Mouse (Mus musculus): Measurements from ENCODE around the gene Cfc1. TPM values are rescaled to one million over a fixed set of nuclear protein-coding genes. Genes with fewer than 3 reads are reported as not detected.
"Not testable (repeated sequence)": the region's sequence is repeated elsewhere in the genome, so short reads cannot be mapped to it uniquely, and the experiment has no call there.

The Cfc1 gene
- polyA plus RNA-seq, 1 experiment from 2014 or later = not detected

GRCm38 (mm10) chr1:34518259-34518658 lies 17.2 kb upstream of the Cfc1 start:
- no peak overlapping the region for H3K4me2 ChIP-seq (ENCODE audit: low read depth, low read length)
- H3K36me3 ChIP-seq (replicated peaks; ENCODE audit: insufficient read depth, low read length) = no peaks in the 10 kb centered on the region
- no peaks in the 10 kb centered on the region for H3K9me3 ChIP-seq (ENCODE audit: low read length)
- H3K4me3 ChIP-seq (ENCODE audit: low read depth, low read length) = no peak overlapping the region
- WGBS (ENCODE audit: insufficient replicate concordance) = 27% methylated on average over 1 of the region's 1 CpGs
- DNase-seq (no peak), ATAC-seq (no peak)
- no peak overlapping the region for H3K27ac ChIP-seq (ENCODE audit: low read depth)
- no peaks in the 10 kb centered on the region for H3K4me1 ChIP-seq (ENCODE audit: insufficient read depth)
- no peak for TF ChIP-seq CTCF (IDR thresholded peaks at IDR 0.05; ENCODE audit: low read depth)
- TF ChIP-seq EP300 (IDR thresholded peaks at IDR 0.05; ENCODE audit: low read depth) = no peak
- H3K9ac ChIP-seq (replicated peaks) = no peak overlapping the region
- no peaks in the 10 kb centered on the region for H3K27me3 ChIP-seq (ENCODE audit: insufficient read depth, low read length)

- ATAC-seq (no peak), DNase-seq (no peak)
- Histone ChIP-seq H3K4me3 (ENCODE audit: low read depth, low read length) (no peak overlapping the region), H3K9me3 (ENCODE audit: low read length) (no peaks in the 10 kb centered on the region), H3K9ac (replicated peaks) (no peak overlapping the region), H3K4me2 (ENCODE audit: low read depth, low read length) (no peak overlapping the region), H3K36me3 (replicated peaks; ENCODE audit: insufficient read depth, low read length) (no peaks in the 10 kb centered on the region), H3K27me3 (ENCODE audit: insufficient read depth, low read length) (no peaks in the 10 kb centered on the region), H3K4me1 (ENCODE audit: insufficient read depth) (no peaks in the 10 kb centered on the region), H3K27ac (ENCODE audit: low read depth) (no peak overlapping the region)
- WGBS (ENCODE audit: insufficient replicate concordance) = 43% methylated on average over 6 of the region's 6 CpGs
- TF ChIP-seq EP300 (IDR thresholded peaks at IDR 0.05; ENCODE audit: low read depth) = no peak
- TF ChIP-seq CTCF (IDR thresholded peaks at IDR 0.05; ENCODE audit: low read depth) = no peak
Observed at GRCm38 (mm10) chr1:34522205-34522849, 13.1 kb upstream of the Cfc1 start.

- ATAC-seq = no peak
- H3K9me3 ChIP-seq (ENCODE audit: low read length) = no peaks in the 10 kb centered on the region
- 55% methylated on average over 3 of the region's 3 CpGs for WGBS (ENCODE audit: insufficient replicate concordance)
- no peak overlapping the region for H3K4me2 ChIP-seq (ENCODE audit: low read depth, low read length)
- no peak for DNase-seq
- no peak overlapping the region for H3K9ac ChIP-seq (replicated peaks)
- H3K4me1 ChIP-seq (ENCODE audit: insufficient read depth) = no peaks in the 10 kb centered on the region
- no peak for TF ChIP-seq EP300 (IDR thresholded peaks at IDR 0.05; ENCODE audit: low read depth)
- TF ChIP-seq CTCF (IDR thresholded peaks at IDR 0.05; ENCODE audit: low read depth) = no peak
- no peaks in the 10 kb centered on the region for H3K36me3 ChIP-seq (replicated peaks; ENCODE audit: insufficient read depth, low read length)
- H3K27me3 ChIP-seq (ENCODE audit: insufficient read depth, low read length) = no peaks in the 10 kb centered on the region
- H3K4me3 ChIP-seq (ENCODE audit: low read depth, low read length) = no peak overlapping the region
- H3K27ac ChIP-seq (ENCODE audit: low read depth) = no peak overlapping the region
Observed at GRCm38 (mm10) chr1:34522850-34523244, 12.6 kb upstream of the Cfc1 start.

GRCm38 (mm10) chr1:34523647-34524046 lies 11.8 kb upstream of the Cfc1 start:
- WGBS (ENCODE audit: insufficient replicate concordance) = 71% methylated on average over 3 of the region's 3 CpGs
- no peak overlapping the region for H3K9ac ChIP-seq (replicated peaks)
- TF ChIP-seq EP300 (IDR thresholded peaks at IDR 0.05; ENCODE audit: low read depth) (no peak), CTCF (IDR thresholded peaks at IDR 0.05; ENCODE audit: low read depth) (no peak)
- no peak overlapping the region for H3K4me2 ChIP-seq (ENCODE audit: low read depth, low read length)
- no peaks in the 10 kb centered on the region for H3K36me3 ChIP-seq (replicated peaks; ENCODE audit: insufficient read depth, low read length)
- H3K27me3 ChIP-seq (ENCODE audit: insufficient read depth, low read length) = no peaks in the 10 kb centered on the region
- no peak for DNase-seq
- no peaks in the 10 kb centered on the region for H3K4me1 ChIP-seq (ENCODE audit: insufficient read depth)
- H3K27ac ChIP-seq (ENCODE audit: low read depth) = no peak overlapping the region
- H3K9me3 ChIP-seq (ENCODE audit: low read length) = no peaks in the 10 kb centered on the region
- H3K4me3 ChIP-seq (ENCODE audit: low read depth, low read length) = no peak overlapping the region
- no peak for ATAC-seq

GRCm38 (mm10) chr1:34534574-34534973 lies 874 bp upstream of the Cfc1 start:
- not testable (repeated sequence) for DNase-seq; ATAC-seq; H3K36me3 ChIP-seq (replicated peaks; ENCODE audit: insufficient read depth, low read length); H3K4me1 ChIP-seq (ENCODE audit: insufficient read depth); H3K27ac ChIP-seq (ENCODE audit: low read depth); H3K9me3 ChIP-seq (ENCODE audit: low read length); H3K4me2 ChIP-seq (ENCODE audit: low read depth, low read length); H3K9ac ChIP-seq (replicated peaks); H3K4me3 ChIP-seq (ENCODE audit: low read depth, low read length)
- 11% methylated on average over 3 of the region's 3 CpGs for WGBS (ENCODE audit: insufficient replicate concordance)
- peaks cover 23% of the 10 kb centered on the region for H3K27me3 ChIP-seq (ENCODE audit: insufficient read depth, low read length)

- Histone ChIP-seq H3K27me3 (ENCODE audit: insufficient read depth, low read length) (peaks cover 23% of the 10 kb centered on the region), H3K4me1 (ENCODE audit: insufficient read depth) (peaks cover 2% of the 10 kb centered on the region; the same call in 1 of the 2 replicates), H3K36me3 (replicated peaks; ENCODE audit: insufficient read depth, low read length) (no peaks in the 10 kb centered on the region), H3K9me3 (ENCODE audit: low read length) (no peaks in the 10 kb centered on the region), H3K4me2 (ENCODE audit: low read depth, low read length) (no peak overlapping the region), H3K9ac (replicated peaks) (no peak overlapping the region), H3K4me3 (ENCODE audit: low read depth, low read length) (no peak overlapping the region), H3K27ac (ENCODE audit: low read depth) (no peak overlapping the region)
- 6% methylated on average over 14 of the region's 14 CpGs for WGBS (ENCODE audit: insufficient replicate concordance)
- TF ChIP-seq CTCF (IDR thresholded peaks at IDR 0.05; ENCODE audit: low read depth) (no peak), EP300 (IDR thresholded peaks at IDR 0.05; ENCODE audit: low read depth) (no peak)
- ATAC-seq (no peak), DNase-seq (no peak)
Observed at GRCm38 (mm10) chr1:34536291-34536766, 881 bp downstream of the Cfc1 start.

Data from liver, postnatal 0 days (tissue).